Mouse (Mus musculus) cerebellum, adult 2 months (tissue): Measurements from ENCODE around the gene Tiprl. TPM values are rescaled to one million over a fixed set of nuclear protein-coding genes. Genes with fewer than 3 reads are reported as not detected.

Source experiments
- DNase-seq, 2 experiments: peaks; one replicate each; pipeline ENCODE4 v3.0.0; 2021
- H3K27ac ChIP-seq: fragments of 200-500 bp; 2 replicates; pipeline ENCODE4 v1.5.1; 2012; ENCODE audit warnings: low read length, control low read depth, inconsistent platforms; ENCODE audit not compliant: insufficient read depth
- H3K27me3 ChIP-seq: fragments of 200-500 bp; 2 replicates; pipeline ENCODE4 v1.6.1; 2012; ENCODE audit warnings: inconsistent platforms, mild to moderate bottlenecking, low read length, moderate library complexity; ENCODE audit not compliant: control insufficient read depth, insufficient read depth
- H3K4me1 ChIP-seq: fragments of 200-500 bp; 2 replicates; pipeline ENCODE4 v1.6.1; 2011; ENCODE audit warnings: low read length; ENCODE audit not compliant: control insufficient read depth, insufficient read depth
- H3K4me3 ChIP-seq: fragments of 200-500 bp; replicated peaks from 2 replicates; pipeline ENCODE3; 2011; ENCODE audit warnings: mild to moderate bottlenecking, low read depth, low read length, control low read depth; ENCODE audit not compliant: insufficient read depth
- CTCF ChIP-seq: fragments of 200-500 bp; IDR thresholded peaks from 2 replicates; pipeline ENCODE4 v1.5.1; 2011; ENCODE audit warnings: low read depth, mild to moderate bottlenecking, control low read depth, low read length, moderate library complexity, borderline replicate concordance; ENCODE audit not compliant: insufficient read depth
- POLR2A ChIP-seq: fragments of 200-500 bp; IDR thresholded peaks from 2 replicates; pipeline ENCODE4 v1.6.1; 2011; ENCODE audit warnings: low read length, control low read depth, borderline replicate concordance; ENCODE audit not compliant: insufficient read depth
- WGBS: fragments of 180-500 bp; shearing (Covaris S2); methylation state at CpG from one replicate; pipeline ENCODE4 v1.1.7; 2018; 5-methylcytosine and 5-hydroxymethylcytosine counted together
- polyA plus RNA-seq: library from polyadenylated mRNA; depleted of rRNA; stranded (reverse); fragments of >200 nt; gene quantifications from 2 replicates; pipeline ENCODE4 v1.2.3, GENCODE M21; 2012; rRNA removed

The Tiprl gene
- 49.4 and 52.2 TPM in 2 replicates for polyA plus RNA-seq

GRCm38 (mm10) chr1:165236321-165237298 is at the start of gene Tiprl:
TSS of gene Tiprl (minus strand) at chr1:165236996.
- peak; percentile 98 to 99 for DNase-seq
- Histone ChIP-seq H3K27ac (peak within 1 kb of the TSS; percentile 93), H3K27me3 (no peaks in the 10 kb centered on the region), H3K4me1 (peaks cover 6% of the 10 kb centered on the region), H3K4me3 (peak within 1 kb of the TSS; percentile 98)
- under 1% methylated on average over 76 of the region's 76 CpGs for WGBS
- TF ChIP-seq CTCF (no peak), POLR2A (peak; percentile 90)

GRCm38 (mm10) chr1:165284096-165284495 is 47.3 kb upstream of the Tiprl start:
- DNase-seq: no peak
- Histone ChIP-seq H3K4me1 (no peaks in the 10 kb centered on the region), H3K27me3 (no peaks in the 10 kb centered on the region), H3K4me3 (no peak overlapping the region), H3K27ac (no peak overlapping the region)
- WGBS: 67% methylated on average over 7 of the region's 7 CpGs
- TF ChIP-seq CTCF: no peak
- TF ChIP-seq POLR2A: no peak

- no peaks in the 10 kb centered on the region for H3K27me3 ChIP-seq
- H3K27ac ChIP-seq: no peak overlapping the region
- 23% methylated on average over 7 of the region's 7 CpGs for WGBS
- no peak overlapping the region for H3K4me3 ChIP-seq
- H3K4me1 ChIP-seq: no peaks in the 10 kb centered on the region
- no peak for DNase-seq
- TF ChIP-seq POLR2A: no peak
- no peak for TF ChIP-seq CTCF
These were observed 46.2 kb upstream of the Tiprl start for GRCm38 (mm10) chr1:165282967-165283345.

GRCm38 (mm10) chr1:165282222-165282966 is 45.6 kb upstream of the Tiprl start:
- WGBS: 2% methylated on average over 35 of the region's 35 CpGs
- no peak for TF ChIP-seq CTCF
- TF ChIP-seq POLR2A: no peak
- no peaks in the 10 kb centered on the region for H3K27me3 ChIP-seq
- peak overlapping the region; percentile 35 for H3K4me3 ChIP-seq
- DNase-seq: peak in 1 of 2 experiments; percentile 21
- no peaks in the 10 kb centered on the region for H3K4me1 ChIP-seq
- no peak overlapping the region for H3K27ac ChIP-seq

GRCm38 (mm10) chr1:165281351-165282221 is 44.8 kb upstream of the Tiprl start:
- peak; percentile 24 to 34 for DNase-seq
- 2% methylated on average over 62 of the region's 71 CpGs for WGBS
- no peak for TF ChIP-seq POLR2A
- no peak for TF ChIP-seq CTCF

GRCm38 (mm10) chr1:165280741-165281140 is 43.9 kb upstream of the Tiprl start:
- H3K27ac ChIP-seq: no peak overlapping the region
- no peaks in the 10 kb centered on the region for H3K27me3 ChIP-seq
- H3K4me1 ChIP-seq: no peaks in the 10 kb centered on the region
- 69% methylated on average over 10 of the region's 10 CpGs for WGBS
- TF ChIP-seq CTCF (no peak), POLR2A (no peak)
- H3K4me3 ChIP-seq: no peak overlapping the region
- no peak for DNase-seq

More at GRCm38 (mm10) chr1:165281351-165282221, 44.8 kb upstream of the Tiprl start:
- Histone ChIP-seq H3K4me3 (peak overlapping the region; percentile 35), H3K27me3 (no peaks in the 10 kb centered on the region), H3K27ac (no peak overlapping the region), H3K4me1 (no peaks in the 10 kb centered on the region)

GRCm38 (mm10) chr1:165274946-165275345 is 38.1 kb upstream of the Tiprl start:
- WGBS: 76% methylated on average over 6 of the region's 6 CpGs
- no peak for DNase-seq
- Histone ChIP-seq H3K27me3 (no peaks in the 10 kb centered on the region), H3K27ac (no peak overlapping the region), H3K4me3 (no peak overlapping the region), H3K4me1 (no peaks in the 10 kb centered on the region)
- TF ChIP-seq CTCF (no peak), POLR2A (no peak)
